Mouse (Mus musculus): ENCODE results near the gene Olfr738.

The Olfr738 gene

GRCm38 (mm10) chr14:50407268-50407667 is at the start of gene Olfr738:
Gene Olfr738 (plus strand): TSS chr14:50407568.
- DNase-seq (ENCODE audit: low spot score), result no peak

- DNase-seq (ENCODE audit: low spot score), result no peak
Measured at GRCm38 (mm10) chr14:50357593-50357992, 49.8 kb upstream of the Olfr738 start, which contains the start of gene Tlr11. Gene Tlr11 (plus strand): TSS chr14:50357914.

- no peak for DNase-seq (ENCODE audit: low spot score)
Measured at GRCm38 (mm10) chr14:50360480-50360879, 46.9 kb upstream of the Olfr738 start.

- DNase-seq (ENCODE audit: low spot score), result no peak
Measured at GRCm38 (mm10) chr14:50363561-50363960, 43.8 kb upstream of the Olfr738 start.

DNA sequence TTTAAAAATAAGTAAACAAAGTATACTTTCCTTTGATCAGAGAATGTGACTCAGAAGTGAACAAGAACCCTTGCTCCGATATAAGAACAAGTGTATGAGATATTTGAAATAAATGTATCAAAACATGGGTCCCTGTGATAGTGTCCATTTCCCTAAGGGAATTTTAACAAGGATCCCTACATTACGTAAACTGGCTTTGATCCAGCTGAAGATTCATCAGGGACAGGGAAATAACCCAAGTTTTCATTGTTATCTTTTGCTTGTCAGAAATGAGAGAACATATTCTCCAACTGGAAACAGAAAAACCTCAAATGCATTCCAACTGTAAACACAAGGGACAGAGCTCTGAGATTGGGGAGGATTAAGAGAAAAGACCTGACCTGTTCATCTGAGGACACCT is 26.5 kb upstream of the Olfr738 start, which contains the start of gene Olfr736:
Gene Olfr736 (plus strand): TSS at position 301 of the 400 bp plus-strand sequence.
- DNase-seq (ENCODE audit: low spot score), result no peak

GRCm38 (mm10) chr14:50418326-50418725 is 11.0 kb downstream of the Olfr738 start, which contains the start of gene Olfr739:
Gene Olfr739 (plus strand): TSS chr14:50418626.
- DNase-seq (ENCODE audit: low spot score), result no peak

- no peak for DNase-seq (ENCODE audit: low spot score)
Measured at GRCm38 (mm10) chr14:50445245-50445644, 37.9 kb downstream of the Olfr738 start, which contains the start of gene Olfr740. Gene Olfr740 (plus strand): TSS chr14:50445545.
